28 mouse cellular contexts compared by ENCODE assay signal in the genomic region with DNA sequence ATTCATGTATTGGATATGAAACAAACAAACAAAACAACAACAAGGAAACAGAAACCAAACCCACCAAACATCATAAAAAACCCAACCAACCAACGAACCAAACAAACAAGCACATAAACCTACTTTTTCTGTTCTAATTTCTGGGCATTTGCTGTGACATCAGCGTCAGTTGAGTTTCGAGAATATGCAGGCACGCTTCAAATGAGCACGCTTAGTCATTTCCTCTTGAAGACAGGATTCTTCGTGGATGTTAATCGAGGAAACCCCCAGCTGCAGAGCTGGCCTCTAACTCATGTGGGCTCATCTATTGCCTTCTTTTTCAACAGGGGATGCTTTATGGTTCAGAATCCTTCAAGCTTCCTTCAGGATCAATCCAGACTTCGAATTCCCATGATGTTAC.
A peak's percentile ranks its signal among the peaks of the same experiment; 100 is the strongest.
DNase-seq lines count a peak whose midpoint lies in the region; ATAC-seq and TF ChIP-seq lines count a peak whose summit lies in the region.
"Had no signal": no experiment of that assay in that cellular context is flagged by ENCODE, and none has a peak within 500 bp of the region (broad histone marks: within the 10 kb centered on the region; RNA-seq: fewer than 3 reads in every experiment).

No protein-coding gene starts in this region.

- no peak overlapping the region for H3K4me2 ChIP-seq in lung, embryonic 14.5 days
- peak overlapping the region; percentile 29; the same call in 1 of the 2 replicates for H3K4me2 ChIP-seq in CH12.LX (ENCODE audit: insufficient read depth, low read depth, poor library complexity, severe bottlenecking)
- peak overlapping the region; percentile 20; the same call in 1 of the 2 replicates for H3K4me2 ChIP-seq in intestine, embryonic 16.5 days (ENCODE audit: low read depth, low read length)
- H3K4me2 ChIP-seq: embryonic facial prominence, embryonic 13.5 days; forebrain, embryonic 12.5 days; forebrain, embryonic 15.5 days; heart, embryonic 12.5 days; heart, embryonic 15.5 days; hindbrain, embryonic 14.5 days had no signal

- no peak overlapping the region for H3K4me3 ChIP-seq in lung, embryonic 14.5 days (ENCODE audit: low read depth, low read length)
- no peak overlapping the region for H3K4me3 ChIP-seq in CH12.LX (replicated peaks in 1 of 3; ENCODE audit: low read depth in 2 of 3, low read length in 2 of 3, poor library complexity in 1 of 3)
- H3K4me3 ChIP-seq in intestine, embryonic 16.5 days (ENCODE audit: low read length) = no peak overlapping the region
- H3K4me3 ChIP-seq: embryonic facial prominence, embryonic 10.5 days; embryonic facial prominence, embryonic 13.5 days; erythroblast, embryonic 14.5 days; forebrain, embryonic 12.5 days; forebrain, embryonic 15.5 days; heart, embryonic 12.5 days; heart, embryonic 15.5 days had no signal

- H3K9me3 ChIP-seq in lung, embryonic 14.5 days (ENCODE audit: low read depth, low read length) = no peaks in the 10 kb centered on the region
- no peaks in the 10 kb centered on the region for H3K9me3 ChIP-seq in CH12.LX (replicated peaks; ENCODE audit: low read length)
- no peaks in the 10 kb centered on the region for H3K9me3 ChIP-seq in intestine, embryonic 16.5 days (ENCODE audit: control insufficient read depth, low read length)
- H3K9me3 ChIP-seq: embryonic facial prominence, embryonic 10.5 days; embryonic facial prominence, embryonic 13.5 days; forebrain, embryonic 12.5 days; forebrain, embryonic 15.5 days; G1E; heart, embryonic 12.5 days; heart, embryonic 15.5 days had no signal

- no peaks in the 10 kb centered on the region for H3K4me1 ChIP-seq in lung, embryonic 14.5 days (ENCODE audit: insufficient read depth)
- peaks cover 8 to 25% of the 10 kb centered on the region in 2 experiments for H3K4me1 ChIP-seq in CH12.LX (ENCODE audit: control insufficient read depth in 1 of 2, insufficient read depth in 2 of 2)
- H3K4me1 ChIP-seq in intestine, embryonic 16.5 days (ENCODE audit: control insufficient read depth, insufficient read depth, low read length) = peaks cover 5% of the 10 kb centered on the region; the same call in 1 of the 2 replicates
- H3K4me1 ChIP-seq: embryonic facial prominence, embryonic 10.5 days; forebrain, embryonic 12.5 days; forebrain, embryonic 15.5 days; heart, embryonic 12.5 days had no signal

- TF ChIP-seq RAD21 in CH12.LX (IDR thresholded peaks at IDR 0.05; ENCODE audit: low read depth, low read length) = no peak; the same call in 1 of the 2 replicates

- TF ChIP-seq CTCF in lung, embryonic 14.5 days (IDR thresholded peaks at IDR 0.05; ENCODE audit: low read depth) = no peak
- no peak for TF ChIP-seq CTCF in CH12.LX (conservative IDR thresholded peaks at IDR 0.05 in 1 of 2, IDR thresholded peaks at IDR 0.05 in 1 of 2; ENCODE audit: low read depth in 2 of 2, low read length in 2 of 2)

- DNase-seq in lung, embryonic 14.5 days = peak; percentile 49
- DNase-seq in lung, postnatal 10 days = no peak
- DNase-seq in CH12.LX (ENCODE audit: extremely low read depth) (peak; percentile 78), adipocyte (ENCODE audit: low spot score) (no peak)
- no peak for DNase-seq in urinary bladder, postnatal 36 days (ENCODE audit: low spot score in 2 of 2)
- DNase-seq in kidney, adult 9 months = no peak
- DNase-seq: adrenal gland, adult 8-10 months; adrenal gland, postnatal 25 days; cerebellum, adult 11-12 months; cerebellum, adult 8-10 months; cerebellum, postnatal 10 days; cerebellum, postnatal 36 days; gastrocnemius, postnatal 25 days; heart, adult 18-20 months; heart, postnatal 10 days; heart, postnatal 36 days had no signal

- no peak overlapping the region for H3K27ac ChIP-seq in lung, embryonic 14.5 days (ENCODE audit: low read depth)
- no peak overlapping the region for H3K27ac ChIP-seq in CH12.LX (ENCODE audit: insufficient read depth, low read depth)
- peak overlapping the region; percentile 8; the same call in 1 of the 2 replicates for H3K27ac ChIP-seq in intestine, embryonic 16.5 days (ENCODE audit: low read length)
- H3K27ac ChIP-seq: embryonic facial prominence, embryonic 10.5 days; embryonic facial prominence, embryonic 13.5 days; forebrain, embryonic 12.5 days; forebrain, embryonic 15.5 days; heart, embryonic 15.5 days; hindbrain, embryonic 14.5 days; hindbrain, postnatal 0 days had no signal

- no peaks in the 10 kb centered on the region for H3K79me2 ChIP-seq in CH12.LX (replicated peaks; ENCODE audit: control insufficient read depth, extremely low read depth, insufficient read depth, poor library complexity, severe bottlenecking)

- in situ Hi-C loops in CH12.LX (cut with MboI; ENCODE audit: low pct_ligation_motif_present, low pct_unique_long_range_greater_than_20kb, low sequenced_read_pairs) = loop anchor here (5.0 kb wide), 1 partner anchor 46 kb away; no protein-coding TSS in a partner anchor

- H3K36me3 ChIP-seq in lung, embryonic 14.5 days (ENCODE audit: insufficient read depth) = no peaks in the 10 kb centered on the region
- no peaks in the 10 kb centered on the region for H3K36me3 ChIP-seq in CH12.LX (replicated peaks in 1 of 2; ENCODE audit: control insufficient read depth in 1 of 2, insufficient read depth in 1 of 2, low read length in 1 of 2)
- H3K36me3 ChIP-seq in intestine, embryonic 16.5 days (ENCODE audit: control insufficient read depth, insufficient read depth, low read length) = no peaks in the 10 kb centered on the region
- H3K36me3 ChIP-seq: embryonic facial prominence, embryonic 10.5 days; embryonic facial prominence, embryonic 13.5 days; forebrain, embryonic 12.5 days; forebrain, embryonic 15.5 days; G1E; heart, embryonic 12.5 days; heart, embryonic 15.5 days had no signal

- no peak for TF ChIP-seq EP300 in CH12.LX (IDR thresholded peaks at IDR 0.05; ENCODE audit: low read length)

- dilution Hi-C loops in CH12.LX (cut with MboI; ENCODE audit: extremely low pct_ligation_motif_present, extremely low pct_unique_long_range_greater_than_20kb, low sequenced_read_pairs) = no loop called here

- ATAC-seq in lung, embryonic 14.5 days (ENCODE audit: insufficient read depth) = no peak
- 0 out of 2 replicates have a peak, but pooled peaks have one; percentile 41 for ATAC-seq in common myeloid progenitor, adult 5-6 weeks (replicated peaks; ENCODE audit: low read depth, poor library complexity, severe bottlenecking)
- no peak for ATAC-seq in intestine, embryonic 16.5 days
- ATAC-seq: forebrain, embryonic 15.5 days; hindbrain, postnatal 0 days had no signal

- 55% methylated on average over 8 of the region's 8 CpGs for WGBS in lung, embryonic 14.5 days
- 47% methylated on average over 8 of the region's 8 CpGs for WGBS in intestine, embryonic 16.5 days

- H3K27me3 ChIP-seq in lung, embryonic 14.5 days (ENCODE audit: insufficient read depth, low read length) = no peaks in the 10 kb centered on the region
- H3K27me3 ChIP-seq in CH12.LX (replicated peaks) = no peaks in the 10 kb centered on the region
- no peaks in the 10 kb centered on the region for H3K27me3 ChIP-seq in intestine, embryonic 16.5 days (replicated peaks; ENCODE audit: control insufficient read depth, insufficient read depth, low read length)
- H3K27me3 ChIP-seq: embryonic facial prominence, embryonic 13.5 days; forebrain, embryonic 12.5 days; forebrain, embryonic 15.5 days; heart, embryonic 12.5 days; heart, embryonic 15.5 days had no signal

- no peak for TF ChIP-seq POLR2A in CH12.LX (IDR thresholded peaks at IDR 0.05; ENCODE audit: low read depth, low read length)

- no peak overlapping the region for H3K9ac ChIP-seq in lung, embryonic 14.5 days
- H3K9ac ChIP-seq in CH12.LX (ENCODE audit: insufficient read depth, low read depth) = no peak overlapping the region
- H3K9ac ChIP-seq in intestine, embryonic 16.5 days (ENCODE audit: low read depth, low read length) = no peak overlapping the region
- H3K9ac ChIP-seq: embryonic facial prominence, embryonic 13.5 days; forebrain, embryonic 12.5 days; forebrain, embryonic 15.5 days; heart, embryonic 12.5 days; heart, embryonic 15.5 days; hindbrain, embryonic 14.5 days had no signal

TF ChIP-seq in CH12.LX, 34 proteins besides CTCF, POLR2A, EP300 and RAD21 (continues in another document):
- TF ChIP-seq KAT2A (IDR thresholded peaks at IDR 0.05; ENCODE audit: insufficient replicate concordance, low read length) (no peak), JUN (IDR thresholded peaks at IDR 0.05; ENCODE audit: insufficient read depth, low read depth, low read length) (peak; percentile 54; the same call in 1 of the 2 replicates), IRF4 (IDR thresholded peaks at IDR 0.05; ENCODE audit: low read depth, low read length) (peak; percentile 81), UBTF (IDR thresholded peaks at IDR 0.05; ENCODE audit: low read depth, low read length) (no peak), CHD1 (IDR thresholded peaks at IDR 0.05; ENCODE audit: low read depth, low read length) (no peak), GABPA (IDR thresholded peaks at IDR 0.05; ENCODE audit: insufficient replicate concordance, low read depth, low read length) (no peak), MAFK (IDR thresholded peaks at IDR 0.05; ENCODE audit: insufficient replicate concordance, low read length) (no peak), PAX5 (IDR thresholded peaks at IDR 0.05; ENCODE audit: low read length) (no peak), TBP (conservative IDR thresholded peaks at IDR 0.05; ENCODE audit: low read depth, low read length) (no peak), SIN3A (IDR thresholded peaks at IDR 0.05; ENCODE audit: low read length) (no peak), SMC3 (IDR thresholded peaks at IDR 0.05; ENCODE audit: low read depth, low read length) (no peak), TCF12 (IDR thresholded peaks at IDR 0.05; ENCODE audit: low read depth, low read length) (peak; percentile 28; the same call in 1 of the 2 replicates), BHLHE40 (IDR thresholded peaks at IDR 0.05; ENCODE audit: low read depth, low read length) (peak; percentile 96), ZKSCAN1 (IDR thresholded peaks at IDR 0.05; ENCODE audit: borderline replicate concordance, low read depth, low read length) (no peak), ZNF384 (IDR thresholded peaks at IDR 0.05; ENCODE audit: low read depth, low read length) (no peak), MAX (IDR thresholded peaks at IDR 0.05; ENCODE audit: low read length) (peak; percentile 94), NRF1 (IDR thresholded peaks at IDR 0.05; ENCODE audit: low read depth, low read length) (no peak), JUND (conservative IDR thresholded peaks at IDR 0.05; ENCODE audit: low read depth, low read length) (no peak), ETS1 (conservative IDR thresholded peaks at IDR 0.05; ENCODE audit: low read depth, low read length) (peak; percentile 91), USF1 (IDR thresholded peaks at IDR 0.05; ENCODE audit: low read depth, low read length) (no peak), MEF2A (IDR thresholded peaks at IDR 0.05; ENCODE audit: borderline replicate concordance, low read depth, low read length) (0 out of 2 replicates have a peak, but pooled peaks have one; percentile 25), ZMIZ1 (IDR thresholded peaks at IDR 0.05; ENCODE audit: low read depth, low read length) (no peak), CHD2 (IDR thresholded peaks at IDR 0.05; ENCODE audit: low read length) (no peak), RCOR1 (conservative IDR thresholded peaks at IDR 0.05; ENCODE audit: low read depth, low read length) (no peak)

Comparison
In these comparisons a context has a peak if more than half of its experiments do, and no peak if none do; other contexts are left out.
1. DNase-seq: peak in lung, embryonic 14.5 days (single experiment) and CH12.LX (single experiment); none in lung, postnatal 10 days (single experiment), urinary bladder, postnatal 36 days (0 of 2), adipocyte (single experiment) and kidney, adult 9 months (single experiment).